Mouse (Mus musculus) liver, embryonic 11.5 days (tissue): ENCODE measurements around the gene Gtf2e1. TPM values are rescaled to one million over a fixed set of nuclear protein-coding genes. Genes with fewer than 3 reads are reported as not detected.

Source experiments
- ATAC-seq: fragments of 200-750 bp; cut with Nextera tagmentation; replicated peaks from 2 replicates; pipeline ENCODE4 v1.8.0; 2017; ENCODE audit warnings: moderate number of reproducible peaks, mild to moderate bottlenecking, moderate TSS enrichment, moderate library complexity; ENCODE audit not compliant: low FRiP score
- DNase-seq: peaks from one replicate; pipeline ENCODE4 v3.0.0-alpha.2; 2017; ENCODE audit warnings: low spot score
- H3K27ac ChIP-seq: fragments of 300-500 bp; sonication (generic); 2 replicates; pipeline ENCODE4 v1.5.1; 2014; ENCODE audit warnings: mild to moderate bottlenecking, low read depth, low read length, control low read depth
- H3K27me3 ChIP-seq: fragments of 300-500 bp; sonication (generic); replicated peaks from 2 replicates; pipeline ENCODE4 v1.6.1; 2014; ENCODE audit warnings: low read length, mixed read lengths; ENCODE audit not compliant: control insufficient read depth, insufficient read depth
- H3K36me3 ChIP-seq: fragments of 300-500 bp; sonication (generic); 2 replicates; pipeline ENCODE4 v1.6.1; 2014; ENCODE audit warnings: mild to moderate bottlenecking, low read length, moderate library complexity, mixed read lengths; ENCODE audit not compliant: control insufficient read depth, insufficient read depth
- H3K4me1 ChIP-seq: fragments of 300-500 bp; sonication (generic); replicated peaks from 2 replicates; pipeline ENCODE4 v1.6.1; 2014; ENCODE audit warnings: low read length, mixed read lengths; ENCODE audit not compliant: control insufficient read depth, insufficient read depth
- H3K4me2 ChIP-seq: fragments of 300-500 bp; sonication (generic); 2 replicates; pipeline ENCODE4 v1.6.1; 2014; ENCODE audit warnings: mild to moderate bottlenecking, control low read depth, moderate library complexity
- H3K4me3 ChIP-seq: fragments of 300-500 bp; sonication (generic); 2 replicates; pipeline ENCODE4 v1.5.1; 2014; ENCODE audit warnings: low read depth, low read length, control low read depth
- H3K9ac ChIP-seq: fragments of 300-500 bp; sonication (generic); 2 replicates; pipeline ENCODE4 v1.6.1; 2014; ENCODE audit warnings: low read depth, low read length, control low read depth
- H3K9me3 ChIP-seq: fragments of 300-500 bp; sonication (generic); 2 replicates; pipeline ENCODE4 v1.6.1; 2016; ENCODE audit warnings: low read length, inconsistent platforms, mixed read lengths; ENCODE audit not compliant: control insufficient read depth
- WGBS: fragments of 180-500 bp; shearing (Covaris S2); extraction: QIAGEN DNeasy Blood & Tissue Kit; methylation state at CpG from one replicate; pipeline ENCODE4 v1.1.7; 2014; 5-methylcytosine and 5-hydroxymethylcytosine counted together
- polyA plus RNA-seq: library from polyadenylated mRNA; unstranded; fragments of >200 nt; fragmentation: Nextera tagmentation; extraction: Ambion mirVana; gene quantifications from 2 replicates; pipeline ENCODE4 v1.2.1, GENCODE M21; 2014

Gene Gtf2e1
- polyA plus RNA-seq, 1 experiment from 2014 or later = 29.2 TPM

DNA sequence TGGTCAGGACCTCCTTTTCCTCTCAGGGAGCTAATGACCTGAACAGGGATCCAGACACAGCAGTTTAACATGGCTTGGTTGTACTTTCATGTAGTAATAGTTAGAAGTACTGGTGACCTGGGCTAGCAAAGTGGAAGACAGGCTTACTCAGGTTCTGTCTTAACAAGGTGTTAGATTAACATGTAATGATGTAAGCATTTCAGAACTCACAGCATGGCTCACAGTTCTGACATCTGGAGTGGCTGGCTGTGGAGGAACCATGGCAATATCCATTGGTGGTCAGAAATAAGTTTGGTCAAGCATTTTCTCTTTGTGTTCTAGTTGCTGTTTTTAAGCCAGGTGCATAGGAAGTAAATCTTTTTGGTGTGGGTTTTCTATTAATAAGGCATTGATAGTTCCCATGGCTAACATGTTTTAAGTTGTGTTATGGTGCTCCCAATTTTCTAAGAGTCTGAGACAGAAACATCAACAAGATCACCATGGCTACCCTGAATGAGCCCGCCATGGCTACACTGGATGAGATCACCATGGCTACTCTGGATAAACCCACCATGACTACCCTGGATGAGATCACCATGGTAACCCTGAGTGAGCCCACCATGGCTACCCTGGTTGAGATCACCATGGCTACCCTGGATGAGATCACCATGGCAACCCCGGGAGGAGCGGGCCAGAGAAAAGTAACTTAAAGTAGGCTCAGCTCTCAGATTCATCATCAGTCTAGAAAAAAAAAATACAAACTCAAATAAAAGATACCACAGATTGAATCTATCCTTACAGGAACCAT, 52.6 kb downstream of the Gtf2e1 start:
- ATAC-seq (no peak), DNase-seq (no peak)
- Histone ChIP-seq H3K27ac (no peak overlapping the region), H3K4me3 (no peak overlapping the region), H3K36me3 (no peaks in the 10 kb centered on the region), H3K9me3 (no peaks in the 10 kb centered on the region), H3K27me3 (no peaks in the 10 kb centered on the region), H3K9ac (no peak overlapping the region), H3K4me1 (no peaks in the 10 kb centered on the region), H3K4me2 (no peak overlapping the region)
- 83% methylated on average over 3 of the region's 3 CpGs for WGBS

DNA sequence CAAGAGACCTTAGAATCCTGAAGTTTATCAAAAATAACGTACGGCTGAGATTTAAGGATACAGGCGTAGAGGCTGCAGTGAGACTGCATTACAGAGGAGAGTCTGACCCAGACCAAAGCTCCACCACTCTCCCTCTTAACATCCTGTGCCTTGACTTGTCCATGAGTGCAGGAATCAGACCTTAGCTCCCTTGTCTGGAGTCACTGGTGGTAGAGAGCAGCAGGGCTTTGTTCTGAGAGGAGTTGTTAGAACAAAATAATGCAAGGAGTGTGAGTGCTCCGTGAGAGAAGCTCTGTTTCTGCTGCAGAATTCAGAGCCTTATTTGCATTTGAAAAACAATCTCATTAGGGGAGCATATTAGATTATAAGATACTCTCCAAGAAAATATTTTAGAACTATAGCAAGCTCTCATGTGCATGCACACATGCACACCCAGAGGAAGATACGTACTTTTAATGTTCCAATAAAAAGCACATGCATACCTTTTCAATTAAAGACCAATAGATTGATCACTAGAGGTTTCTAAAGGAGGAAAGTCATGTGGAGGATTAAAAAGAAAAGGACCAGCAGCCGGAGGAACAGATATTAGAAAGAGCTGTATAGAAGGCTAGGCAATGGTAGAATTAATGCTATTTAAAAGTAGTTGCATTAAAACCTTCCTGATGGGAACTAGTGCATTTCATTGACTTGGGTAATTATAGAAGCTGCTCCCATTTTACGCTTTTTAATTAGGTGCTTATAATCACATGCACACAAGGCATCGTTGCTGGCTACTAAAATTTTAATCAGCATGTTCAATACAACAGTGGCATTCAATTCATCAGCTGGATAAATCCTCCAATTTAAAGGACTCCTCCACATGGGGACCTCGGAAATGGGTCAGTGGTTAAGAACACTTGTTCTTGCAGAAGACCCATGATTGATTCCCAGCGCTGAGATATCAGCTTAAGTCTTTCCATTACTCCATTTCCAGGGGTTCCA, 61.0 kb downstream of the Gtf2e1 start:
- Histone ChIP-seq H3K4me1 (no peaks in the 10 kb centered on the region), H3K9me3 (no peaks in the 10 kb centered on the region), H3K36me3 (no peaks in the 10 kb centered on the region), H3K4me2 (no peak overlapping the region), H3K27ac (no peak overlapping the region), H3K4me3 (no peak overlapping the region), H3K27me3 (no peaks in the 10 kb centered on the region), H3K9ac (no peak overlapping the region)
- DNase-seq (no peak), ATAC-seq (no peak)
- WGBS = 84% methylated on average over 10 of the region's 10 CpGs

- ATAC-seq (no peak), DNase-seq (no peak)
- H3K9me3 ChIP-seq = no peaks in the 10 kb centered on the region
- H3K4me1 ChIP-seq = no peaks in the 10 kb centered on the region
- no peak overlapping the region for H3K27ac ChIP-seq
- no peaks in the 10 kb centered on the region for H3K27me3 ChIP-seq
- H3K36me3 ChIP-seq = no peaks in the 10 kb centered on the region
- H3K4me3 ChIP-seq = no peak overlapping the region
- WGBS = 59% methylated on average over 5 of the region's 5 CpGs
- no peak overlapping the region for H3K9ac ChIP-seq
- no peak overlapping the region for H3K4me2 ChIP-seq
Measured at GRCm38 (mm10) chr16:37472620-37473312, 66.8 kb downstream of the Gtf2e1 start.

GRCm38 (mm10) chr16:37469595-37469994, 70.0 kb downstream of the Gtf2e1 start:
- Histone ChIP-seq H3K27ac (no peak overlapping the region), H3K27me3 (no peaks in the 10 kb centered on the region), H3K9ac (no peak overlapping the region), H3K4me1 (no peaks in the 10 kb centered on the region), H3K9me3 (no peaks in the 10 kb centered on the region), H3K4me3 (no peak overlapping the region), H3K36me3 (no peaks in the 10 kb centered on the region), H3K4me2 (no peak overlapping the region)
- ATAC-seq (no peak), DNase-seq (no peak)
- 76% methylated on average over 3 of the region's 3 CpGs for WGBS

DNA sequence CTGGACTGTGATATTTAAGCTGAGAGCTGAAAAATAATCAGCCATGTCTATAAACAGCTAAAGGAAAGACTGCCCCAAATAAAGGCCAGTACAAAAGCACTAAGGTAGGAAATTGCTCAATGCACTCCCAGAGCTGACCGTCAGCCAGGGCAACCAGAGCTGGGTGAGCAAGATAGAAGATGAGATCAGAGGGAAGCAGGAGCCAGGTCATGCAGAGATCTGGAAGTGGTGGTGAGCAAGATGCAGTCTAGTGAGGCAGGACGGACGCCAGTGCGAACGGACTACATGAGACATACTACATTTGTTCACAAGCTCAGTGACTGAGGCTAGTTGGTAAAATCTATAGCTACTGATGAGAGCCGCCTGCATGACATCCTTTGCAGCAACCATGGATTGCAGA, 75.6 kb downstream of the Gtf2e1 start:
- H3K36me3 ChIP-seq = no peaks in the 10 kb centered on the region
- no peaks in the 10 kb centered on the region for H3K9me3 ChIP-seq
- ATAC-seq (no peak), DNase-seq (no peak)
- 75% methylated on average over 6 of the region's 6 CpGs for WGBS
- no peak overlapping the region for H3K4me2 ChIP-seq
- H3K9ac ChIP-seq = no peak overlapping the region
- H3K4me1 ChIP-seq = no peaks in the 10 kb centered on the region
- H3K4me3 ChIP-seq = no peak overlapping the region
- no peak overlapping the region for H3K27ac ChIP-seq
- no peaks in the 10 kb centered on the region for H3K27me3 ChIP-seq

DNA sequence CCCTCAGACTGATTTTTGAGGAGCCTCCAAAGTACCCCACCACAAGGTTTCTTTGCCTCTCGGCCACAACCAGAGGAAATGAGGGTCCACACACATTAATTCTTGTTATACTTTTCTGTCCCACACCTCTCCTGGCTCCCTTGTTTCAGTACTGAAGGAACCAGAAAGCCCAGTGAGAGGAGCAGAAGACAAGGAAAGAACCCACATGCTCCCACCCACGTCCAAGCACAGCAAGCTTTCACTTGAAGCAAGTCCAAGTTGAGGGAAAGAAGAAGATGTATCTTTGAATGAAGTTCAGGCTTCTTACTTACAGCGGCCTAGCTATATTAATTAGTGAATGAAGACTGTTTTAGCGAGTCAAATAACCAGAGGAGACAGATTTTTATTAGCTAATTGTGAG, 76.7 kb downstream of the Gtf2e1 start:
- H3K4me3 ChIP-seq = no peak overlapping the region
- 71% methylated on average over 4 of the region's 4 CpGs for WGBS
- no peaks in the 10 kb centered on the region for H3K27me3 ChIP-seq
- no peaks in the 10 kb centered on the region for H3K9me3 ChIP-seq
- no peak overlapping the region for H3K27ac ChIP-seq
- no peaks in the 10 kb centered on the region for H3K4me1 ChIP-seq
- H3K4me2 ChIP-seq = no peak overlapping the region
- no peak for ATAC-seq
- no peak overlapping the region for H3K9ac ChIP-seq
- no peak for DNase-seq
- H3K36me3 ChIP-seq = no peaks in the 10 kb centered on the region

DNA sequence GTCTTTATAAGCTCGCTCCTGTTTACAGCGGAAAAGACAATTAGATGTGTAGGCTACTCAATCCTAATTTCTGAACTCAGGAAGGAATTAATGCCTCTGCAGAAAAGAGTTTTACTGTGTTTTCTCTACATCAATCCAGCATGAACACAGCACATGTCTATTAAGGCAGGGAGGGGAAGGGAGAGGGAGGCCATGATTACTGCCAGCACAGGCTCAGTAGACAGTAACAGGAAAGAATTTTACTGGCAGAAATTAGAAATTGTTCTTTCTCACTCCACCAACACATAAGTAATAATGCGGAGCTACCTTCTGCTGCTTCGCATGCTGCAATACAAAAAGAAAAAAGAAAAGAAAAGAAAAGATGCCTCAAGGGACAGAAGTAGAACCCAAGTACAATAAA, 78.0 kb downstream of the Gtf2e1 start:
- 94% methylated on average over 4 of the region's 4 CpGs for WGBS
- no peaks in the 10 kb centered on the region for H3K9me3 ChIP-seq
- no peak overlapping the region for H3K27ac ChIP-seq
- no peak overlapping the region for H3K9ac ChIP-seq
- H3K4me3 ChIP-seq = no peak overlapping the region
- DNase-seq (no peak), ATAC-seq (no peak)
- no peaks in the 10 kb centered on the region for H3K4me1 ChIP-seq
- H3K36me3 ChIP-seq = no peaks in the 10 kb centered on the region
- H3K4me2 ChIP-seq = no peak overlapping the region
- H3K27me3 ChIP-seq = no peaks in the 10 kb centered on the region
